Mouse (Mus musculus) forebrain, embryonic 15.5 days (tissue): ENCODE data around the gene Scd2. TPM values are rescaled to one million over a fixed set of nuclear protein-coding genes. Genes with fewer than 3 reads are reported as not detected.

Source experiments
- ATAC-seq: fragments of 200-750 bp; cut with Nextera tagmentation; replicated peaks from 2 replicates; pipeline ENCODE4 v1.8.0; 2017; ENCODE audit warnings: mild to moderate bottlenecking, moderate TSS enrichment, moderate library complexity
- H3K27ac ChIP-seq: fragments of 300-500 bp; sonication (generic); replicated peaks from 2 replicates; pipeline ENCODE4 v1.5.1; 2015; ENCODE audit warnings: mild to moderate bottlenecking, inconsistent platforms
- H3K27me3 ChIP-seq: fragments of 300-500 bp; sonication (generic); 2 replicates; pipeline ENCODE4 v1.6.1; 2015; ENCODE audit warnings: inconsistent platforms
- H3K36me3 ChIP-seq: fragments of 300-500 bp; sonication (generic); 2 replicates; pipeline ENCODE4 v1.6.1; 2015; ENCODE audit warnings: mild to moderate bottlenecking, inconsistent platforms
- H3K4me1 ChIP-seq: fragments of 300-500 bp; sonication (generic); 2 replicates; pipeline ENCODE4 v1.6.1; 2015; ENCODE audit warnings: inconsistent platforms
- H3K4me2 ChIP-seq: fragments of 300-500 bp; sonication (generic); replicated peaks from 2 replicates; pipeline ENCODE4 v1.6.1; 2015; ENCODE audit warnings: mild to moderate bottlenecking, inconsistent platforms
- H3K4me3 ChIP-seq: fragments of 300-500 bp; sonication (generic); 2 replicates; pipeline ENCODE4 v1.5.1; 2015; ENCODE audit warnings: mild to moderate bottlenecking, inconsistent platforms
- H3K9ac ChIP-seq: fragments of 300-500 bp; sonication (generic); replicated peaks from 2 replicates; pipeline ENCODE4 v1.6.1; 2015; ENCODE audit warnings: mild to moderate bottlenecking, inconsistent platforms
- H3K9me3 ChIP-seq: fragments of 300-500 bp; sonication (generic); 2 replicates; pipeline ENCODE4 v1.6.1; 2016; ENCODE audit warnings: inconsistent platforms
- WGBS: fragments of 180-500 bp; shearing (Covaris S2); methylation state at CpG from one replicate; pipeline ENCODE4 v1.1.7; 2015; ENCODE audit warnings: mixed read lengths; 5-methylcytosine and 5-hydroxymethylcytosine counted together
- polyA plus RNA-seq: library from polyadenylated mRNA; unstranded; fragments of >200 nt; fragmentation: Nextera tagmentation; extraction: Ambion mirVana; gene quantifications from 2 replicates; pipeline ENCODE4 v1.2.1, GENCODE M21; 2015

Scd2 gene
- polyA plus RNA-seq, 1 experiment from 2014 or later, result 267 TPM

GRCm38 (mm10) chr19:44292083-44292482 is 1.4 kb upstream of the Scd2 start:
- no peaks in the 10 kb centered on the region for H3K9me3 ChIP-seq

DNA sequence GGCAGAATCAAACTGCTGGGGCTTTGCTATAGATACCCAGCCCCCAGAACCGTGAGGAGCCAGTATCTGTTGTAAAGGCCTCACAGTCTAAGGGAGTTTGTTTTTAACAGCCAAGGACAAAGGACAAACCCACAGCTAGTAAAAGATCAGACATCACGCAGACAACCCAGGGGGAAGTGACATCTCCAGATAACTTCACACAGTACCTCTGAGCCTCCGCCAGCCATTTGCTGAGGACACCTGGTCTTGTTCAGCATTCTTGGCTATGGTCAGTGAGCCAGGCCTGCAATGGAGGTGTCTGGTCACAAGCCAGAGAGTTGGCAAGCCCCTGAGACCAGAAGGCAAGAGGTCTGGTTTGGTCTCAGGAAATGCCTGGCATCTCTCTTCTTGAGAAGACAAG is 991 bp upstream of the Scd2 start:
- H3K9me3 ChIP-seq, result no peaks in the 10 kb centered on the region
- H3K4me2 ChIP-seq, result peak overlapping the region; percentile 56
- WGBS, result 49% methylated on average over 3 of the region's 3 CpGs
- peak overlapping the region; percentile 99 for H3K27ac ChIP-seq
- H3K4me1 ChIP-seq, result peaks cover 37% of the 10 kb centered on the region
- no peak for ATAC-seq
- peak overlapping the region; percentile 63 for H3K9ac ChIP-seq
- H3K36me3 ChIP-seq, result peaks cover 5% of the 10 kb centered on the region; the same call in 1 of the 2 replicates
- H3K4me3 ChIP-seq, result peak overlapping the region; percentile 78
- no peaks in the 10 kb centered on the region for H3K27me3 ChIP-seq

More at GRCm38 (mm10) chr19:44292083-44292482, 1.4 kb upstream of the Scd2 start:
- peak overlapping the region; percentile 56; the same call in 1 of the 2 replicates for H3K4me2 ChIP-seq
- no peaks in the 10 kb centered on the region for H3K27me3 ChIP-seq
- no peak for ATAC-seq
- H3K36me3 ChIP-seq, result 0 out of 2 replicates have a peak, but pooled peaks cover 1% of the 10 kb centered on the region
- H3K9ac ChIP-seq, result no peak overlapping the region
- H3K4me1 ChIP-seq, result peaks cover 33% of the 10 kb centered on the region
- 67% methylated on average over 2 of the region's 2 CpGs for WGBS
- peak overlapping the region; percentile 99 for H3K27ac ChIP-seq
- 0 out of 2 replicates have a peak overlapping the region, but pooled peaks have one; percentile 78 for H3K4me3 ChIP-seq

- H3K9ac ChIP-seq, result peak overlapping the region; percentile 92
- peak overlapping the region; percentile 96 for H3K4me2 ChIP-seq
- peak; percentile 98 for ATAC-seq
- no peaks in the 10 kb centered on the region for H3K27me3 ChIP-seq
- H3K4me3 ChIP-seq, result peak overlapping the region; percentile 78
- under 1% methylated on average over 31 of the region's 31 CpGs for WGBS
- no peaks in the 10 kb centered on the region for H3K9me3 ChIP-seq
- peaks cover 52% of the 10 kb centered on the region for H3K4me1 ChIP-seq
- peak overlapping the region; percentile 99 for H3K27ac ChIP-seq
- H3K36me3 ChIP-seq, result peaks cover 18% of the 10 kb centered on the region
Measured at GRCm38 (mm10) chr19:44293769-44294551, 486 bp downstream of the Scd2 start.

DNA sequence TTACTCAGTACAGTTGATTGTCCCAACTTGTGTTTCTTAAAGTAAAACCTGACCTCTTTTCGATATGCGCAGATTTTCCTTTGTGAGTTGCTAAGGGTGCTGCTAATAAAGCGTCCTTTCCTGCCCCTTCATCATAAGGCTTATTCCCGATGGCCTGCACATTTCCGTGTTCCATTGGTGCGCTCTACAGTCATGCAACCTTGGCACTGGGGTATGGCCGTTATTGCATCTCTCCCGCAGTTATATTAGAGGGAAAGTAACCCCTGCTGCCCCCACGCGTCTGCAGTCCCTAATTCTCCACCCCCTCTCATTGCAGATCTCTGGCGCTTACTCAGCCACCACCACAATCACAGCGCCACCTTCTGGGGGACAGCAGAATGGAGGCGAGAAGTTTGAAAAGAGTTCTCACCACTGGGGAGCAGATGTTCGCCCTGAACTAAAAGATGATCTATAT is 1.1 kb downstream of the Scd2 start:
- Histone ChIP-seq H3K9me3 (no peaks in the 10 kb centered on the region), H3K4me1 (peaks cover 58% of the 10 kb centered on the region), H3K4me3 (peak overlapping the region; percentile 78), H3K27me3 (no peaks in the 10 kb centered on the region), H3K4me2 (peak overlapping the region; percentile 96), H3K9ac (peak overlapping the region; percentile 92), H3K27ac (peak overlapping the region; percentile 99), H3K36me3 (peaks cover 22% of the 10 kb centered on the region)
- WGBS, result under 1% methylated on average over 14 of the region's 14 CpGs
- peak; percentile 58 for ATAC-seq

DNA sequence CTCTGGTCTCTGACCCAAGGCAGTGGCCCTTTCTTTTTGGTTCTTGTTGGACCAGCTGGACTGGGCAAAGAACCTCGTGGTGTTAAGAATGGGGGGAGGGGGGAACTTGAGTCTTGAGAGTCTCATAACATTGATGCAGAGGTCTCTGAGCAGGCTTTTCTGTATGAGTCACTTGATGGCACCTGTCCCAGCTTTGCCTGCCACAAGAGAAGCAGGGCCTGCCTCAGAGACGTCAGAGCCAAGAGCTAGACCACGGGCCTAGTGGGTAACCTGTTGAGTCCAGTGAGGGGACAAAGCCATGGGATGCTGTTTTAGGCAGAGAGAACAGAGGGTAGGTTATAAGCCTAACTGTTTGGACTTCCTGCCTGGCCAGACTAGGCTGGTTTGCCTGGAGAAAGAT is 1.8 kb downstream of the Scd2 start:
- Histone ChIP-seq H3K4me1 (peaks cover 65% of the 10 kb centered on the region), H3K27me3 (no peaks in the 10 kb centered on the region), H3K4me2 (peak overlapping the region; percentile 96), H3K4me3 (peak overlapping the region; percentile 78), H3K9ac (peak overlapping the region; percentile 56), H3K9me3 (no peaks in the 10 kb centered on the region), H3K36me3 (peaks cover 28% of the 10 kb centered on the region), H3K27ac (peak overlapping the region; percentile 56)
- ATAC-seq, result no peak
- WGBS, result 1% methylated on average over 3 of the region's 3 CpGs

- no peak for ATAC-seq
- H3K27ac ChIP-seq, result peak overlapping the region; percentile 56
- no peaks in the 10 kb centered on the region for H3K9me3 ChIP-seq
- H3K36me3 ChIP-seq, result peaks cover 33% of the 10 kb centered on the region
- peak overlapping the region; percentile 96 for H3K4me2 ChIP-seq
- peaks cover 69% of the 10 kb centered on the region for H3K4me1 ChIP-seq
- H3K27me3 ChIP-seq, result no peaks in the 10 kb centered on the region
- peak overlapping the region; percentile 56 for H3K9ac ChIP-seq
- peak overlapping the region; percentile 78 for H3K4me3 ChIP-seq
- under 1% methylated on average over 4 of the region's 4 CpGs for WGBS
Measured at GRCm38 (mm10) chr19:44295741-44296140, 2.3 kb downstream of the Scd2 start.

GRCm38 (mm10) chr19:44296186-44296585 is 2.7 kb downstream of the Scd2 start:
- no peaks in the 10 kb centered on the region for H3K9me3 ChIP-seq
- no peak for ATAC-seq
- peaks cover 38% of the 10 kb centered on the region for H3K36me3 ChIP-seq
- H3K4me3 ChIP-seq, result peak overlapping the region; percentile 78
- H3K27me3 ChIP-seq, result no peaks in the 10 kb centered on the region
- 0 out of 2 replicates have a peak overlapping the region, but pooled peaks have one; percentile 6 for H3K27ac ChIP-seq
- peak overlapping the region; percentile 56 for H3K9ac ChIP-seq
- H3K4me2 ChIP-seq, result peak overlapping the region; percentile 96
- WGBS, result 7% methylated on average over 7 of the region's 7 CpGs
- peaks cover 74% of the 10 kb centered on the region for H3K4me1 ChIP-seq

DNA sequence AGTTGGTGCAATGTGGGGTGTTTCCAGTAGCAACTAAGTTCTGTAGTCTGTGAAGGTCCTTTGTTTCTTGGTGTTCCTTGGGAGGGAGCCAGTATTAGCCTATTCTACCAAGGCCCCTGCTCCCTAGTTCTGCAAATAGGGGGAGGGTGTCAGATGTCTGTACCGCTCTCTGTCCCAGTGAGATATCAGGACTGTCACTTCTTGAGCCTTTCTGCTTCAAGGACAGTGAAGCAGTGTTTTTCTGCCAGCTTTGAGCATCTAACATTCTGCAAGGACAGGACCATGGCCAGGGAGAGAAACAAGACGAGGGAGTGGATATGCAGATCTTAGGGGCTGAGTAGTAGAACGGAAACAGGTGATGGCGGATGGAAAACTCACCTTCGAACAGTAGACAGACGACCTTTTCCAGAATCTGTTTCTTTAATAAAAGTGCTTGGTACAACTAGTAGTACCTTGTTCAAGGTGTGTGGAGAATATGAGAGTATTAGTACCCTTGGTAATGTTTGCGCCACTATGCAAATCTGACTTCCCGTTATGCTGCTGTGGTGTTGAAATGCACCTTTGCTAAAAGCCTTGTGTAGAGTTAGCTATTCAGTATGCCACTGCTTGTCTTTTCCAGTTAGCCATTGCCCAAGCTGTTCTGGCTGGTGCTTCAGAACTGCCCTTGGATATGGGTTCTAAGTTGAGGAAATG is 3.7 kb downstream of the Scd2 start:
- H3K9me3 ChIP-seq, result no peaks in the 10 kb centered on the region
- WGBS, result 38% methylated on average over 8 of the region's 8 CpGs
- peaks cover 76% of the 10 kb centered on the region for H3K4me1 ChIP-seq
- peak overlapping the region; percentile 78 for H3K4me3 ChIP-seq
- peak overlapping the region; percentile 47 for H3K27ac ChIP-seq
- H3K36me3 ChIP-seq, result peaks cover 46% of the 10 kb centered on the region
- H3K4me2 ChIP-seq, result peak overlapping the region; percentile 96
- ATAC-seq, result no peak
- H3K27me3 ChIP-seq, result no peaks in the 10 kb centered on the region
- H3K9ac ChIP-seq, result peak overlapping the region; percentile 56

- Histone ChIP-seq H3K9ac (peak overlapping the region; percentile 56), H3K4me1 (peaks cover 76% of the 10 kb centered on the region), H3K36me3 (peaks cover 52% of the 10 kb centered on the region), H3K27ac (no peak overlapping the region), H3K4me2 (peak overlapping the region; percentile 96), H3K27me3 (no peaks in the 10 kb centered on the region), H3K4me3 (peak overlapping the region; percentile 78), H3K9me3 (no peaks in the 10 kb centered on the region)
- 66% methylated on average over 9 of the region's 9 CpGs for WGBS
- ATAC-seq, result no peak
Measured at GRCm38 (mm10) chr19:44297862-44298261, 4.4 kb downstream of the Scd2 start.

DNA sequence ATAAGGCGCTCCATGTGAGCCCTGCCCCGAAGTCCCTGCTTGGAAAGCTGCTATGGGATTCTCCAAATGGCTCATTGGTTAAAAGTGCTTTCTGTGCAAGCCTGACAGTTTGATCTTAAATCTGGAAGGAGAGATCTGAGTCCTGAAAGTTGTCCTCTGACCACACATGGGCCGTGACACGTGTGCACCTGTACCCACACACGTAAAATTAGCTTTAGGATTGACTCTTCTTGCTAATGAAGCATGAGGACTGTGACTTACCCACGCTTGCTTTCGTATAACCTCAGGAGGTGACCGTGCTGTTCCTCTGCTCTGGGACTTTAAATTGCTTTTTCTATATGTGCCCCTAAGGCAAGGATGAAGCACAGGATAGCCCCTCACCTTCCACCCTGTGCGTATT is 5.6 kb downstream of the Scd2 start:
- ATAC-seq, result no peak
- Histone ChIP-seq H3K27ac (no peak overlapping the region), H3K36me3 (peaks cover 64% of the 10 kb centered on the region), H3K4me1 (peaks cover 80% of the 10 kb centered on the region), H3K27me3 (no peaks in the 10 kb centered on the region), H3K9me3 (no peaks in the 10 kb centered on the region), H3K9ac (peak overlapping the region; percentile 56), H3K4me3 (peak overlapping the region; percentile 78), H3K4me2 (peak overlapping the region; percentile 96)
- 79% methylated on average over 9 of the region's 9 CpGs for WGBS

DNA sequence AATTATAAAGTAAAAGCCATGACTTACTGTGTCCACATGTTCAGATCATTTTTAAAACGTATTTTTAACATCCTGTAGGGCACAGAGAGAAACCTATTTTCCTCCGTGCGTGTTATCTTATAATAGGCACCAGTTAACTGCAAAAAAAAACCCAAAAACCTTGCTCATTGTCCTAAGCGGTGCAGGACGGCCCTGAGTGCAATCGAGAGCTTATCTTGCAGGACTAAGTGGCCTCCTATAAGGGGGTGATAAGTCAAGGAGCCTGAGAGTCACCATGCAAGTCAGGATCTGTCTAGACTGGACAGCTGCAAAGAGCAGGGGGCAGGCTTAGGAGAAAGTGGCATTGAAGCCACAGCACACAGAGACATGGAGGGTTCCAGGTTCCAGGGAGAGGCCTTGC is 6.4 kb downstream of the Scd2 start:
- Histone ChIP-seq H3K4me3 (peak overlapping the region; percentile 12; the same call in 1 of the 2 replicates), H3K36me3 (peaks cover 73% of the 10 kb centered on the region), H3K9me3 (no peaks in the 10 kb centered on the region), H3K4me1 (peaks cover 89% of the 10 kb centered on the region), H3K27ac (no peak overlapping the region; the same call in 1 of the 2 replicates), H3K4me2 (peak overlapping the region; percentile 96), H3K27me3 (no peaks in the 10 kb centered on the region), H3K9ac (no peak overlapping the region)
- 71% methylated on average over 6 of the region's 6 CpGs for WGBS
- no peak for ATAC-seq

GRCm38 (mm10) chr19:44300520-44300919 is 7.0 kb downstream of the Scd2 start:
- H3K4me1 ChIP-seq, result peaks cover 92% of the 10 kb centered on the region
- H3K27me3 ChIP-seq, result no peaks in the 10 kb centered on the region
- ATAC-seq, result no peak
- 80% methylated on average over 7 of the region's 7 CpGs for WGBS
- no peak overlapping the region for H3K9ac ChIP-seq
- H3K27ac ChIP-seq, result 0 out of 2 replicates have a peak overlapping the region, but pooled peaks have one; percentile 7
- peak overlapping the region; percentile 96 for H3K4me2 ChIP-seq
- peaks cover 79% of the 10 kb centered on the region for H3K36me3 ChIP-seq
- H3K9me3 ChIP-seq, result no peaks in the 10 kb centered on the region
- 0 out of 2 replicates have a peak overlapping the region, but pooled peaks have one; percentile 12 for H3K4me3 ChIP-seq
